Mouse (Mus musculus): ENCODE results near the gene Gpi1. TPM values are rescaled to one million over a fixed set of nuclear protein-coding genes. Genes with fewer than 3 reads are reported as not detected.
"Not testable (repeated sequence)": the region's sequence is repeated elsewhere in the genome, so short reads cannot be mapped to it uniquely, and the experiment has no call there.

Gene Gpi1
- polyA plus RNA-seq, 1 experiment from 2014 or later: 149 TPM

- H3K4me3 ChIP-seq (replicated peaks): no peak overlapping the region
- H3K4me1 ChIP-seq (replicated peaks): peaks cover 11% of the 10 kb centered on the region; the same call in 1 of the 2 replicates
- ATAC-seq (ENCODE audit: insufficient read depth): no peak
- H3K27ac ChIP-seq (replicated peaks): no peak overlapping the region
- H3K4me2 ChIP-seq: no peak overlapping the region
- no peaks in the 10 kb centered on the region for H3K9me3 ChIP-seq (replicated peaks)
- no peaks in the 10 kb centered on the region for H3K27me3 ChIP-seq
- WGBS (ENCODE audit: insufficient replicate concordance): 70% methylated on average over 7 of the region's 7 CpGs
- H3K36me3 ChIP-seq (replicated peaks): peaks cover 95% of the 10 kb centered on the region
- H3K9ac ChIP-seq: no peak overlapping the region
These were observed 16.9 kb downstream of the Gpi1 start for GRCm38 (mm10) chr7:34213281-34213680.

GRCm38 (mm10) chr7:34208027-34208745 is 21.9 kb downstream of the Gpi1 start:
- H3K9me3 ChIP-seq (replicated peaks): no peaks in the 10 kb centered on the region
- H3K4me3 ChIP-seq (replicated peaks): no peak overlapping the region
- WGBS (ENCODE audit: insufficient replicate concordance): 75% methylated on average over 9 of the region's 9 CpGs
- no peak overlapping the region for H3K9ac ChIP-seq
- no peak for ATAC-seq (ENCODE audit: insufficient read depth)
- no peaks in the 10 kb centered on the region for H3K27me3 ChIP-seq
- no peak overlapping the region for H3K27ac ChIP-seq (replicated peaks)
- no peaks in the 10 kb centered on the region for H3K4me1 ChIP-seq (replicated peaks)
- H3K36me3 ChIP-seq (replicated peaks): peaks cover 96% of the 10 kb centered on the region
- no peak overlapping the region for H3K4me2 ChIP-seq

GRCm38 (mm10) chr7:34206331-34206730 is 23.8 kb downstream of the Gpi1 start:
- Histone ChIP-seq H3K36me3 (replicated peaks) (peaks cover 96% of the 10 kb centered on the region), H3K4me3 (replicated peaks) (no peak overlapping the region), H3K9ac (no peak overlapping the region), H3K27ac (replicated peaks) (no peak overlapping the region), H3K9me3 (replicated peaks) (no peaks in the 10 kb centered on the region), H3K4me1 (replicated peaks) (no peaks in the 10 kb centered on the region), H3K27me3 (no peaks in the 10 kb centered on the region), H3K4me2 (no peak overlapping the region)
- no peak for ATAC-seq (ENCODE audit: insufficient read depth)
- 72% methylated on average over 6 of the region's 6 CpGs for whole genome bisulfite sequencing (ENCODE audit: insufficient replicate concordance)

DNA sequence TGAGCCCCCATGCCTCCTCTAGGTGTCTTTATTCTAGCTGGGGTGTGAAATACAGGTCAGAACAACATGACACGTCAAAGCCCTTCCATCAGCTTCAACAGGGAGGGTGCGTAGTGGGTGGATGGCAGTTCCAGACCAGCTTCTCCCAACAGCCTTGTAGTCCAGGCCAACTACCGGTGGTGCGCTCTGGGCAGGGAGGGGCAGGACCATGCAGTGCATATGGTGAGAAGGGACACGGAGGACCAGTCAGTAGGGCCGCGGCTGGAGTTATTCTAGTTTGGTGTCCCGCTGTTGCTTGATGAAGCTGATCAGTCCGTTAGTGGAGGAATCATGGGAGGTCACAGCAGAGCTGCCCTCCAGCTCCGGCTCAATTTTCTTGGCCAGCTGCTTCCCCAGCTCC is 28.0 kb downstream of the Gpi1 start:
- not testable (repeated sequence) for H3K27me3 ChIP-seq; H3K27ac ChIP-seq (replicated peaks); H3K9me3 ChIP-seq (replicated peaks); H3K4me3 ChIP-seq (replicated peaks); ATAC-seq (ENCODE audit: insufficient read depth); H3K4me1 ChIP-seq (replicated peaks); H3K4me2 ChIP-seq; H3K9ac ChIP-seq
- peaks cover 62% of the 10 kb centered on the region for H3K36me3 ChIP-seq (replicated peaks)
- 86% methylated on average over 10 of the region's 10 CpGs for WGBS (ENCODE audit: insufficient replicate concordance)

DNA sequence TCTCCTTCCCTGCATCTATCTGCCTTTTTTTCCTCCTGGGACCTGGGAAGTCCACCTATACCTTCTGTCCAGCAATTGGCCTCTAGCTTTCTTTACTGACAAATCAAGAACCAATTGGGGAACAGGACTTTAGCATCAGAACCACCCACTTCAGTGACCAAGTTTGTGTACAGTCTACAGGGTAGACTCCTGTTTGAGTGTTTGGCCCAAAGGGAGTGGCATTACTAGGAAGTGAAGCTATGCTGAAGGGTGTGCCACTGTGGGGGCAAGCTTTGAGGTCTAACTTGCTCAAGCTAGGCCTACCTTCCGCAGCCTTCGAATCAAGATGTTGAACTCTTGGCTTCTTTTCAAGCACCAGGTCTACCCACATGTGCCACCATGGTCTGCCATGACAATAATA is 29.3 kb downstream of the Gpi1 start:
- Histone ChIP-seq H3K27me3 (no peaks in the 10 kb centered on the region), H3K4me2 (no peak overlapping the region), H3K27ac (replicated peaks) (no peak overlapping the region), H3K36me3 (replicated peaks) (peaks cover 49% of the 10 kb centered on the region), H3K9ac (no peak overlapping the region), H3K9me3 (replicated peaks) (no peaks in the 10 kb centered on the region), H3K4me3 (replicated peaks) (no peak overlapping the region), H3K4me1 (replicated peaks) (peaks cover 8% of the 10 kb centered on the region)
- no peak for ATAC-seq (ENCODE audit: insufficient read depth)
- WGBS (ENCODE audit: insufficient replicate concordance): 96% methylated on average over 2 of the region's 2 CpGs

GRCm38 (mm10) chr7:34198346-34198745 is 31.8 kb downstream of the Gpi1 start:
- H3K4me1 ChIP-seq (replicated peaks): peaks cover 17% of the 10 kb centered on the region
- ATAC-seq (ENCODE audit: insufficient read depth): no peak
- H3K9me3 ChIP-seq (replicated peaks): no peaks in the 10 kb centered on the region
- no peak overlapping the region for H3K4me2 ChIP-seq
- H3K9ac ChIP-seq: no peak overlapping the region
- peaks cover 34% of the 10 kb centered on the region for H3K36me3 ChIP-seq (replicated peaks)
- WGBS (ENCODE audit: insufficient replicate concordance): 35% methylated on average over 3 of the region's 3 CpGs
- no peaks in the 10 kb centered on the region for H3K27me3 ChIP-seq
- no peak overlapping the region for H3K27ac ChIP-seq (replicated peaks)
- no peak overlapping the region for H3K4me3 ChIP-seq (replicated peaks)

DNA sequence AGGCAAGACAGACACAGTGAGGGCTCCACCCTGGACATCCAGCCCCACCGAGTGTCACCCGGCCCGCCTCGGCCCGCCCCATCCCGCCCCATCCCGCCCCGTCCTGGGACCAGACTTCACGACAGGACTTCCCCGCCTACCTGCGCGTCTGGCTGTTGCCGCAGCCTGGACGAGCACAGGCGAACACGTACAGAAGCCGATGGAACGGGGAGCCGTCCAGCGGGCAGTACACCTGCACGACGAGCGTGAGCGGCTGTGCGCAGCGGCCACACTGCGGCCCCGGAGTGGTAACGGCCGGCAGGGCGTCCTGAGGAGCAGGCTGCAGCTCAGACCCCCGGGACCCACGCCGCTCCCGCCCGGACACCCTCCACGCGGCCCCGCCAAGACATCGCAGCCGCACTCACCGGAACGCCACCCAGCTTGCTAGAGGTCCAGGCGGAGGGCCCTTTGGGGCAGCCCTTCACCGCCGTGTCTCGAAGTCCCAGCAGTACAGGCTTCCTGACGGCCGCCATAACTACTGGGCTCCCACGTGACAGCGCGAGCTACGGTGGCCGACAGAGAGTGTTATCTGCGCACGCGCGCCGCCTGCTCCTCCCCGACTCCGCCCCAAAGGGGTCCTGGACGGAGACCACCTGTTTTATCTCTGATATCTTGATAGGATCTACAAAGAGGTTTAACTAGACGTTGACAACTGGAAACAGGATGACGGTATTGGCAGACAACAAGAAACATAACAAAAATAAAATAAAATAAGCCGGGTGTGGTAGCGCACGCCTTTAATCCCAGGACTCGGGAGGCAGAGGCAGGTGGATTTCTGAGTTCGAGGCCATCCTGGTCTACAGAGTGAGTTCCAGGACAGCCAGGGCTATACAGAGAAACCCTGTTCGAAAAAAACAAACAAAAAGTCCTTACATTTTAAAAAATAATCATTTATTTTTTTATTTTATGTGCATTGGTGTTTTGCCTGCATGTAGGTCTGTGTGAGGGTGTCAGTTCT is 33.7 kb downstream of the Gpi1 start, which contains the start of gene Pdcd2l:
TSS of gene Pdcd2l (minus strand) at position 530 of the 997 bp plus-strand sequence.
- H3K36me3 ChIP-seq (replicated peaks): peaks cover 29% of the 10 kb centered on the region
- peak within 1 kb of the TSS; percentile 79 for H3K27ac ChIP-seq (replicated peaks)
- peak within 1 kb of the TSS; percentile 77 for H3K4me3 ChIP-seq (replicated peaks)
- H3K4me1 ChIP-seq (replicated peaks): peaks cover 17% of the 10 kb centered on the region
- ATAC-seq (ENCODE audit: insufficient read depth): peak; percentile 94
- WGBS (ENCODE audit: insufficient replicate concordance): 2% methylated on average over 70 of the region's 70 CpGs
- H3K27me3 ChIP-seq: no peaks in the 10 kb centered on the region
- H3K9me3 ChIP-seq (replicated peaks): no peaks in the 10 kb centered on the region
- H3K9ac ChIP-seq: peak within 1 kb of the TSS; percentile 72
- H3K4me2 ChIP-seq: peak within 1 kb of the TSS; percentile 72

- Histone ChIP-seq H3K9me3 (replicated peaks) (no peaks in the 10 kb centered on the region), H3K36me3 (replicated peaks) (peaks cover 24% of the 10 kb centered on the region), H3K27ac (replicated peaks) (peak overlapping the region; percentile 79), H3K9ac (peak overlapping the region; percentile 72), H3K4me3 (replicated peaks) (peak overlapping the region; percentile 77), H3K4me1 (replicated peaks) (peaks cover 17% of the 10 kb centered on the region), H3K27me3 (no peaks in the 10 kb centered on the region), H3K4me2 (peak overlapping the region; percentile 72)
- ATAC-seq (ENCODE audit: insufficient read depth): peak; percentile 30; the same call in 1 of the 2 replicates
- 41% methylated on average over 3 of the region's 3 CpGs for WGBS (ENCODE audit: insufficient replicate concordance)
These were observed 34.5 kb downstream of the Gpi1 start for GRCm38 (mm10) chr7:34195632-34196031.

DNA sequence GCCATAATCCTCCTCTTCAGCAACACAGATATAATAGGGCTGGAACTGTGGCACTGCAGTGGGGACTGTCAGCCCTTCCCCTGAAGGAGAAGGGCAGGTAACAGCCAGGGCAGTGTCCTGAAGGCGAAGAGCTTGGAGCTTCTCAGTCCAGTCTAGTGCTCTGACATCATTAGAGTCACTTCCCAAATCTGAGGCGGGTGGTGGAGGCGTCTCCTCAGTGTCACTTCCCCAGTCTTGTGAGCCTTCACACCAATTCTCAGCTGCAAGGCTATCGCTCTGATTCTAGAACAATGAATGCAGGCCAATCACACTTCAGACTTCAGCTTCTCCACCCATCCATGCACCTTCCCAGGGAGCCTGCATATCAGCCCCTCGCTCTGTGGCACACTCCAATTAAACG is 37.3 kb downstream of the Gpi1 start:
- WGBS (ENCODE audit: insufficient replicate concordance): 69% methylated on average over 6 of the region's 6 CpGs
- ATAC-seq (ENCODE audit: insufficient read depth): no peak
- H3K36me3 ChIP-seq (replicated peaks): peaks cover 45% of the 10 kb centered on the region
- H3K27ac ChIP-seq (replicated peaks): no peak overlapping the region
- H3K4me2 ChIP-seq: no peak overlapping the region
- H3K27me3 ChIP-seq: no peaks in the 10 kb centered on the region
- no peak overlapping the region for H3K9ac ChIP-seq
- H3K4me3 ChIP-seq (replicated peaks): no peak overlapping the region
- peaks cover 20% of the 10 kb centered on the region for H3K4me1 ChIP-seq (replicated peaks)
- H3K9me3 ChIP-seq (replicated peaks): no peaks in the 10 kb centered on the region

GRCm38 (mm10) chr7:34189376-34189989 is 40.7 kb downstream of the Gpi1 start:
- Histone ChIP-seq H3K4me2 (no peak overlapping the region), H3K4me1 (replicated peaks) (peaks cover 3% of the 10 kb centered on the region; the same call in 1 of the 2 replicates), H3K36me3 (replicated peaks) (peaks cover 70% of the 10 kb centered on the region), H3K9me3 (replicated peaks) (no peaks in the 10 kb centered on the region), H3K9ac (no peak overlapping the region), H3K27ac (replicated peaks) (peak overlapping the region; percentile 34; the same call in 1 of the 2 replicates), H3K27me3 (no peaks in the 10 kb centered on the region), H3K4me3 (replicated peaks) (no peak overlapping the region)
- no peak for ATAC-seq (ENCODE audit: insufficient read depth)
- WGBS (ENCODE audit: insufficient replicate concordance): 48% methylated on average over 12 of the region's 12 CpGs

- Histone ChIP-seq H3K9me3 (replicated peaks) (no peaks in the 10 kb centered on the region), H3K36me3 (replicated peaks) (peaks cover 53% of the 10 kb centered on the region), H3K27ac (replicated peaks) (no peak overlapping the region), H3K4me1 (replicated peaks) (no peaks in the 10 kb centered on the region), H3K9ac (no peak overlapping the region), H3K4me2 (no peak overlapping the region), H3K27me3 (no peaks in the 10 kb centered on the region), H3K4me3 (replicated peaks) (no peak overlapping the region)
- 77% methylated on average over 3 of the region's 3 CpGs for WGBS (ENCODE audit: insufficient replicate concordance)
- ATAC-seq (ENCODE audit: insufficient read depth): no peak
These were observed 46.3 kb downstream of the Gpi1 start for GRCm38 (mm10) chr7:34183794-34184193.

All from liver, embryonic 15.5 days (tissue).